Mouse (Mus musculus) right cerebral cortex, adult 2 months (tissue): ENCODE measurements at regions not wholly inside any gene's neighbourhood (a gene's known extent, or its start where the extent isn't known, plus 50 kb on each side); places are given as distances from the start of the nearest gene placed in this dataset.
A peak's percentile ranks its signal among the peaks of the same experiment; 100 is the strongest.

Experiments used
- DNase-seq, 2 experiments: peaks; one replicate each; pipeline ENCODE4 v3.0.0; 2021 to 2022; ENCODE audit warnings: low spot score in 2 of 2

- peak; percentile 60 to 64 for DNase-seq
Observed at GRCm38 (mm10) chr6:121560852-121561251, 74.3 kb upstream of the A2m start.

- DNase-seq, result no peak
Observed at GRCm38 (mm10) chr6:121560393-121560793, 74.8 kb upstream of the A2m start.

DNA sequence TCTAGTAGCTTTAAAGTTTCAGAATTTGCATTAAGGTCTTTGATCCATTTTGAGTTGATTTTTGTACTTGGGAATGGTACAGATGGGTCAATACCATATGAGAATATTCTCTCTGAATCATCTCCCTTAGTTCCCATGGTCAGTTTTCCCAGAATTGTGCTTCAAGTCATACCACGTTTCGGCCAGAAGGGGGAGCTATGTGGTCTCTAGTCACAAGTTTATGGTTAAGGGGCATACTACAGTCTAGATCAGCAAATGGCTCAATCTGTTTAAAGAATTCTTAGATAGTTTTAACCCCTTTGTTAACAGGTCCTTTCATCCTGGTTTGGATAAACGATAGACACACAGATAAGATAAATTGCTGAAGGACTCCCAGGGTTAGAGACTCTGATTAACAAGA, 78.7 kb upstream of the A2m start:
- DNase-seq, result peak; percentile 7 to 8

DNA sequence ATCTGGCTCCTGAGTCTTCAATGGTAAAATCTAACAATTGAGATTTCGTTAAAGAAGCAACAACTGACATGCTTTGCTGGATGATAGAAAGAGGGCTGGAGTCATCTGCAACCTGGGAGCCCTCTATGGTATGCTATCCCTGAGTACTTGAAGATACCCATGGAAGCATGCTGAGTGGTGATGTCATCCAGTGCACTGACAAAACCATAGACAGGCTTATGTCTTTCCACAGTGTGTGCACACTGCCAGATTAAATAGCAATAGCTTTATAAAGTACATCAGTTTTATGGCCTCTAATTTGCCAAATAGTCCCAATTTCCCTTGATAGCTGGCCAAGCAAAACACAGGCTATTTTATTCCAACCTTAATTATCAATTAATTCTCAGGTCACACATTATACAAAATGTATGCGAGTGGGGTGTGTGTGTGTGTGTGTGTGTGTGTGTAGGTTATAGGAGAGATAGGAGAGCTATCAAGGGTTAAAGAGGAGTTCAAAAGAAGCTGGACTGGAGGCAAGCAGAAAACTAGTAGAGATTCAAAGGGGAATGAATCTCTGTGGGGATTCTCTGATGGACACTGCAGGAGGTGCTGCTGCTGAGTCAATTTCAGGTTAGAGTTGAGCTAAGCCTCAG, 80.1 kb upstream of the Iqsec3 start:
- DNase-seq, result no peak

- no peak for DNase-seq
Observed at GRCm38 (mm10) chr6:121533521-121533920, 60.0 kb upstream of the Iqsec3 start.

GRCm38 (mm10) chr6:121532926-121533325, 59.4 kb upstream of the Iqsec3 start:
- peak; percentile 82 to 86 for DNase-seq

DNA sequence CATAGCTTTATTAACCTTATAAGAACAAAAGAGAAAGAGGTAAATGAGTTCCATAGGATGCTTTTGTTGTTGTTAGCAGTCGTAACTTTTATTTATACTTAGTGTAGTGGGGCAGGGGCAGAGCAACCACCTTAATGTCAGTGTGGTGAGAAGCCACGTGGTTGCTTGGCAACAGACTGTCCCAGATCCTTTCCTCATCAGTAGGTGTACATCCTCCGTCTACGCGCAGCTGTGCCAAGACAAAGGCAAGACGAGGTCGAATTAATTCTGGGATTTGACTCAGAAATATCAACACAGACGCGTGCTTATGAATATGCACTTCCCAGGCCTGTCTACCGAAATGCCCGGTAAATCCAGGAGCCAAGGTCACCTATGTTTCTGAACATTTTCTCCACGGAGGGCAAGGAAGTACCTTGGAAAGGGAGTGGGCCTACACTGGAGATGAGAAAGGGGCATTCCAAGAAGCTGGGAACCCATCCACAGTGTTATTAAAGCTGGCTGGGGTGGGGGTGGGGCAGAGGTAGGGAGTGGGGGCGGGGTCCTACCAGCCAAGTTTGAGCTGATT, 58.4 kb upstream of the Iqsec3 start:
- peak; percentile 37 to 40 for DNase-seq

DNA sequence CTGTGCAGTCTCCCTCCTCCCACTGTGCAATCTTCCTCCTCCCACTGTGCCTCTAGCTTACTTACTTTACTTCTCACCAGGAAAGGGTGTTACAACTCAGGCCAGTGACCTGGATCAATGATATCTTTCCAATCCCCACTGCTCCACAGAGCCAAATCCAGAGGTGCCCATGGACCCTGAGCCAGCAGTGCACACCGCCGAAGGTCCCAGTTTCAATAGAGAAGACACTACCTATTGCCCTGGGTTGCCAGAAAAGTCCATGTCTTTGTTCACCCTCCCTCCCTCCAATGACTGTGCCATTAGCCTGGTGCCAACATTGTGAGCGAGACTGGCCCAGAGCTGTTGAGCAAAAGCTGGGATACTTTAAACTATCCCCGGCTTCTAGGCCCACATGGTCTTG, 53.8 kb upstream of the Iqsec3 start:
- no peak for DNase-seq

- no peak for DNase-seq
Observed at GRCm38 (mm10) chr6:121526121-121526520, 52.6 kb upstream of the Iqsec3 start.

GRCm38 (mm10) chr6:121524613-121524970, 51.1 kb upstream of the Iqsec3 start:
- DNase-seq, result no peak

- no peak for DNase-seq
Observed at GRCm38 (mm10) chr6:121523882-121524612, 50.6 kb upstream of the Iqsec3 start.
